Mouse (Mus musculus) embryo, embryonic 11 days (tissue): ENCODE data around the gene Gnb1l.
"Not testable (repeated sequence)": the region's sequence is repeated elsewhere in the genome, so short reads cannot be mapped to it uniquely, and the experiment has no call there.

Experiments
- DNase-seq: peaks from one replicate; pipeline ENCODE4 v3.0.0-alpha.2; 2015

Gnb1l gene

DNA sequence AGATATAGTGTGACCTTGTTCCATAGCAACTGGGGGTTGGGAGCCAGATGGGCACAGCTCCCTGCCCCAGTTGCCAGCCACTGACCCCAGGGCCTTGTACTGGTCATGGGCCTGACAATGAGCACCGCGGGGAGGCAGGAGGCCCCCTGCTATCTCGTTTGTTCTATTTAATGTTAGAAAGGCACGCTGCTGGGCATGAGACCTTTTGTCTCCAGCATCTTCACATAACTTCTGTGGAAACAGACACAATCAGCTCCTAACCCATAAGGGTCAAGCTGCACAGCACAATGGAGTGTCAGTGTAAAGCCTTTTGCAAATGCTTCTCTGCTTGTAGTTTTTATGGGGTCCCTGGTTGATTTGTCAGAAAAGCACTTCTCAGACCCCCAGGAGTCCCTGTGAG, 14.1 kb upstream of the Gnb1l start:
- DNase-seq = no peak

DNA sequence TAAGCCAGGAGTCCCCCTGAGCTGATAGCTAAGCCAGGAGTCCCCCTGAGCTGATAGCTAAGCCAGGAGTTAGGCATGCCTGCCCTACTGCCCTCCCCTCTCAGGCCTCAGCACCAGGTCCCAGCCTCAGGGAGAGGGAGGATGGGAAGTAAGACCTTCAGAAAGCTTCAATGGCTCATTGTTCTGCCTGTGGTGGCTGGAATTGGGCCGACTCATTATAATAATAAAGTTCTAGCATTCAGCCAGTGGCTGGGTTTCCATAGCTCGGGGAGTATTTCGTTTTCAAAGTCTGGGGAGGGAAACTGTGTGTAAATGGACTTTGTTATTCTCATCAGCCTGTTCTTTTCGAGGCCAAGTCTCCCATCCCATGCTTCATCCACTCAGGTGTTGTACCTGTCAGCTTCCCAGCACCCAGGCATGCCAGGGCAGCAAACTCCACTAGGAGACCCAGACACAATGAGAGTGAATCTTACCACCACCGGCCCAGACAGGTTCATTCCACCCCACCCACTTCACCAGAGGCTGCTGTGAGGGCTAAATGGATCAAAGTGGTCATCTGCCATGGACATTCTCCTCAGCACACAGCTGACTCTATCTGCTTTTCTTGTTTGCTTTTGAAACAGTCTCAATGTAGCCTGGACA, 13.6 kb upstream of the Gnb1l start:
- no peak for DNase-seq

DNA sequence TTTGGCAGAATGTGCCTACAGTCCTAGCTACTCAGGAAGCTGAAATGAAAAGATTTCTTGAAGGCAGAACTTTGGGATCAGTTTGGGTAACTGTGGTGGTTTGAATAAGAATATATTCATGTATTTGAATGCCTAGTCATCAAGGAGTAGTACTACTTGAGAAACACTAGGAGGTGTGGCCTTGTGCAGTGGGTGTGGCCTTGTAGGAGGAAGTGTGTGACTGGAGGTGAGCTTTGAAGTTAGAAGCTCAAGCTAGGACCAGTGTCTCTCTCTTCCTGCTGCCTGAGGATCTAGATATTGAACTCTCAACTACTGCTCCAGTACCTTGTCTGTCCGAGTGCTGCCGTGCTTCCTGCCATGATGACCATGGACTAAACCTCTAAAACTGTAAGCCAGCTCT, 12.4 kb upstream of the Gnb1l start:
- no peak for DNase-seq

- DNase-seq = no peak
These were observed 8.2 kb upstream of the Gnb1l start for GRCm38 (mm10) chr16:18490281-18490680.

- no peak for DNase-seq
These were observed 7.6 kb upstream of the Gnb1l start for GRCm38 (mm10) chr16:18490894-18491293.

DNA sequence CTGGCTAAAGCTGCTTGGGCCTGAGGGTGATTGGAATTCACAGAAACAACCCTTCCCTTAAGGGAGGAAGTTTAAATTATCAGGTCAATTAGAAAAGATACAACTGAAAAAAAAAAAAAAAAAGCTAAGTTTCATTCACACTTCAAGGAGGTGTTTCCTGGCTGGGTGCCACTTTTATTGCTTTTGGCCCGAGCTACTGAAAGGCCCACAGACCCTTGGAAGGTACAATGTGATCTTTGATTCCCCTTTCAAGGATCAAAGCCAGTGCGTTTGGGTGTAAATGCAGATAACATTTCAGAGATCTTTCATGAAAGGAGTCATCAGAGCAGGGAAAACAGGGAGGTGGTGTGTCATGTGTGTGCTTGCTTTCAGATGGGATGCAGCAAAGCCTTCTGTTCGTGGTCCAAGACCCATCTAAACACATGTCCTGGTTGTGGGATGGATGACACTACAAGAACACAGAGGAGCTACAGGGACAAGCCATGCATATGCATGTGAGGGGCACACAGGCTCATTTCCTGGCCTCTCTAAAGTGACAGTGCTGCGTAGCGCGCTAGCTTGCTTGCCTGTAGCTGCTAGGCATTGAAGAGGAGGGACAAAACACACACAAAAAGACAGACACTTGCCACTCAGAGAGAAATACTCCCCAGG, 523 bp upstream of the Gnb1l start:
- DNase-seq = no peak

- DNase-seq = no peak
These were observed 483 bp downstream of the Gnb1l start for GRCm38 (mm10) chr16:18498996-18499395.

DNA sequence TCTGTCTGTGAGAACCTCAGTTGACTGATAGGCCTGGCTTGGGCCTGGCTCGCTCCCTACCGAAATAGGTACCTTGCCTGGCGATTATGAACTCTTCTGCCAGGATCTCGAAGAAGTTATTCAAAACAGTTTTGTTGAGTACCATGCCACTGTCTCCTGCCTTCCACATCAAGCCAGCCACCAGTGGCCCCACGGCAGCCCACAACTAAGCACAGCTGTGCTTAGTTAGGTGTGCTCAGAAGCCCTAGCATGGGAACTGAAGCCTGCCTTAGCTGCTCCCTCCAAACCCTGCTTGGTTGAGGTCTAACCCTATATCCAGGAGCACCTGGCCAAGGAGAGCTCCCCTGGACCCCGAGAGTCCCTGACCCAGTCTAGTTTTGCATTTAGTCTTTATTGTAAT, 3.0 kb downstream of the Gnb1l start:
- DNase-seq = no peak

DNA sequence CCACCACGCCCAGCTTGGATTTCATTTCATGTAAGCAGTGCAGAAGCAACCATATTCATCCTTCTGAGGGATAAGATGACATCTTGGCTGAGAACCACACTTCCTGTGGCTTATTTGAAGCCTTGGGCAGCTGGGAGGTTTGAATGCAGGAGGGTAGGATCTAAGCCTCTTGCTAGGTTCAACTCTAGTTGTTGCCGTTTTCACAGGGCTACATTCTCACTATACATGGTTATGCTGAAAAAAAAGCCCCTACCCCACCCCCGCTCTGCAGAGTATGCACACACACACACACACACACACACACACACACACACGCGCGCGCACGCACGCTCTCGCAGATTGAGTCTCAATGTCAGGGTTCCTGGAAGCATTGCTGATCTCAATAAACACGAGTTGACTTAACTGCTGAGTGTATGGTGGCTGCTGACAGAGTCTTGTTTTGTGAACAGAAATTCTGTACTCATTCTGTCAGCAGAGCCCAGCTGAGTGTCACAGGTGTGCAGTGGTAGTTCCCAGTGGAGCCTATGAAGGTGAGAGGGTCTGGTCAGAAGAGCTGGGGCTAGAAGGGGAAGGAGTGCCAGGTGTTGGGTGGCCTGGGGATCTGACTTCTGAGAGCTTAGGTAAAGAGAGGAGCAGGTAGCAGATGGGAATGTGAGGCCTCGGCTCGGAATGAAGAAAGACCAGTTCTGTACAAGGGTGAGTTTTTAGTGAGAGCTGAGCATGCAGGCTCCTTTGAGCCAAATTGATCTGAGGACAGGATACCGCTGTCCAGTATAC, 5.2 kb downstream of the Gnb1l start:
- no peak for DNase-seq

DNA sequence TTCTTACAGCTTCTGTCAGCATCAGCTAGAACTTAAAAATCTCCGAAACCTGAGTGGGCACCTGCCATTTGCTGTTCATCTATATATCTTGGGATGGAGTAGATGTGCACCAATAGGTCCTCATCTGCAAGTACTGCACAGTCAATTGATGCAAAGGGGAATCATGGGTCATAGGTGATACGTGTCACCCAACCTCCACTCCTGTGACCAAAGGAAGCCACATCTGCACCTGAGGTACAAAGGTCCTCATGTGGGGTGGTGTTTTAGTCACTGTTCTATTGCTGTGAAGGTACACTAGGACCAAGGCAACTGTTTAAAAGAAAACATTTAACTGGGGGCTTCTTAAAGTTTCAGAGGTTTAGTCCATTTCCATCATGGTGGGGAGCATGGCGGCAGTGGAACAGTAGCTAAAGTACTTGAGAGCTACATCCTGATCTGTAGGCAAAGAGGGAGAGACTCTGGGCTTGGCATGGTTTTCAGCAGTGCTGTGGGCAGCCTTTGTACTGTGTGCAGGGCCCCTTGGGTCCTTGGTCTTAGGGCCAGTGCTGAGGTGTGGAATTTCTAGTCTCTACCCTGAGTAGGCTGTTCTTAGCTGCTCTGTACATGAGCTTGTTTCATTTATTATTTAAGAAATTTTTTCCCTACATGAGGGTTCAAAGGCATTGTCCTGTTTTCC, 8.1 kb downstream of the Gnb1l start:
- DNase-seq = no peak

DNA sequence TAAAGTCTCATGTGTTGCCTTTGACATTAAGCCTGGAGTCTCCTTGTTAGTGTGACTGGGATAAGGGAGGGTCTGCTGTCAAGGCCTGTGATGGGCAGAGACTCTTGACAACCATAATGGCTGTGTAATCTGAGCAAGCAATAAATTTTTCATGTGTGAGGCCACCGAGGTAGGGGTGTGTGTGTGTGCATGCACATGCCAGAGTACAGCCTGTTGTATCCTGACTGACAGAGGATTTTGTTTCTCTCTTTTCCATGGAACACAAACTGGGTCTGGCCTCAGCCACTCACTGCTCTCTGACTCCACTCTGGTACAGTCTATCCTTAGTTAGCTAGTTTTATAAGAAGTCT, 8.7 kb downstream of the Gnb1l start:
- no peak for DNase-seq

DNA sequence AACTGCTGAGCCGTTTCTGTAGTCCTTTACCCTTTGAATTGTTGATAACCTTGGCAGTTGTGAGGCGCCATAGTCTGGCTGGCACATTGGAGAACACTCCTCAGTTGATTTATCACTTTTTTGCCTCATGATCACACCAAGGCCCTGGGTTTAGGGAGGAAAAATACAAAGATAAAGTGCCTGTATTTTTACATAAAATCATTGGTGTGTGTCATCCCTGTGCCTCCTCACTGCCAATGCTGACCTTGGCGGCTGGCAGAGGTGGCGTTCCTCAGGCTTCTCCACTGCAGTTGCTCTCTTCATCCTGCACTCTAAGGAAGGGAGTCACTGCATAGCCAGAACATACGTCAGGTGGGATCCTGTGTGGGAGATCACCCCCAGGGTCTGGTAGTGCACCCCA, 13.2 kb downstream of the Gnb1l start:
- no peak for DNase-seq

DNA sequence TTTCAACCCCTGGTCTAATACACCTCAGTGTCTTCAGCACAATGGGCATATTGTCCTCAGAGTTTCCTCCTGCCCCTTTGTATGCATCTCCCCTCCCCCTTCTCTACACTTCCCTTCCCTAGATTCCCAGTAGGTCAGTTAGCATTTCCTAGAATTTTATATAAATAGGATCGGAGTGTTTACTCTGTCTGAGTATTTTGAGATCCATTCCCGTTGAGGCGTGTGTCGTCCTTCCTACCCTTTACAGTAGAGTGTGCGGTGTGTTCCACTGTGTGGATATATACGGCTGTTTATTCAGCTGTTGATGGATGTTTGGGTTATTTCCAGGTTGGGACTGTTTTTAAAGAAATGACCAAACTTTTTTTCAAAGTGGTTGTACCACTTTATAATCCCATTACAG, 15.0 kb downstream of the Gnb1l start:
- DNase-seq = no peak

DNA sequence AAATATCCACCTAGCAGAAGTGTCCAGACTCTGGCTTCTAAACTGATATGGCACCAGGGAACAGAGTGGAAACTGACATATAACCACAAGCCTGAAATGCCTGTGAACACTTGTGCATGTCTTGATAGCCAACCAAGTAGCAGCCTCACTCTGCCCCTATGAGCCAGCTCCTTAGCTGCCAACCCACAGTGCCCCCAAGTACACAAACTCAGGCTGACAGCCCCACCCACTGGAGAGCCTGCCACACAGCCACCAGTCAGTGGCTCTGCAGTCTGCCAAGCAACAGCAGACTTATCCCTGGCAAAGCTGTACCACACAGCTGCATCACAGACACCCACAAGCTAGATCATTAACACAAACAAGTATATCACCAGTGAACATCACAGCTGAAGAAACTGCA, 19.6 kb downstream of the Gnb1l start:
- DNase-seq = no peak

DNA sequence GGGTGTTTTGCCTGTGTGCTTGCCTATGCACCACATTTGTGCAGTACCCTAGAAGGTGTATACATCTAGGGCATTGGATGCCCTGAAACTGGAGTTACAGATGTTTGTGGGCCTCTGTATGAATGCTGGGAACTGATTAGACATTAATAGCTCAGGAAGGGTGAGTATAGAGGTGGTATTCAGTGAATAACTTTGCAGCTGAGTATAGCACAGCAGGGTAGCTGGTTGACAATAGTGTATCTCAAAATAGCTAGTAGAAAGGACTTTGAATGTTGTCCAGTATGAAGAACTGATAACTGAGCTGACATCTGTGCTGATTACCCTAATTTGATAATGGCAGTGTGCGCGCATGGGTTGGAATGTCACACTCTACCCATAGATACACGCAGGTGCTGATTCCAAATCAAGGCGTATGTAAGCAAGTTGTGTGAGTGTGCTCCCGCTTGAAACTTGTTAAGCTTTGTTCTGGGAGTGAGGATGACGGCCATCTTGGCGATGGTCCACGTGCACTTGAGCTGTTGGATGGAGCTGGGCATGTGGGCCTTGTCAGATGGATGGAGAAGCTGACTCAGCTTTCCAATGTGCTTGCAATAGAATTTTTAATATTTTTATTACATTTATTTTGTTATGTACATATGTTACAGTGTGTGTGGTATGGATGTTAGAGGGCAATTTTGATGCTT, 25.2 kb downstream of the Gnb1l start:
- no peak for DNase-seq

DNA sequence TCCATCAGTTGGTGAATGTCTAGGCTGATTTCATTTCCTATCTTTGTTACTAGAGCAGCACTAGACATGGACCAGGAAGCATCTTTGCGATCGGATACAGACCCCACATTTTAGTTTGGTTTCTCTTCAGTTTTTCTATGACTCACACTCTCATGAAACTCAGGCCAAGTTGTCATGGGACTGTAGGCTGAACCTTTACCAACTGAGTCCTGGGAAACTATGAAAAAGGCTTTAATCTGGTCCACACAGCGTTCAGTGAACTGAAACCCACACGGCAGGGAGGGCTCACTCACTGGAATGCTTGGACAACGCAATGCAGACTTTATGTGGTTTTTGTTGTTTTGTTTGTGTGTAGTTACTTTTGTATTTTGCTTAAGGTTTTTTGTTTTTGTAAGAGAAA, 30.1 kb downstream of the Gnb1l start:
- no peak for DNase-seq

DNA sequence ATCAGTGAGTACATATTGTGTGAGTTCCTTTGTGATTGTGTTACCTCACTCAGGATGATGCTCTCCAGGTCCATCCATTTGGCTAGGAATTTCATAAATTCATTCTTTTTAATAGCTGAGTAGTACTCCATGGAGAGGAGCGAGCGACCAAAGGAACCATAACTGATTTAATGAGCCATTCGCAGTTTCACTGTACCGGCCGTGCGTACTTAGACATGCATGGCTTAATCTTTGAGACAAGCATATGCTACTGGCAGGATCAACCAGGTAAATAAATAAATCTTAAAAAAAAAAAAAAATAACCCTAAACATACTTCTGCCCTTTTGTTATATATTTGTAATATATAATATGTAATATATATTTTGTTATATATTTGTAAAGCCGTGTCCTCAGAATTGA, 34.5 kb downstream of the Gnb1l start:
- not testable (repeated sequence) for DNase-seq

GRCm38 (mm10) chr16:18537407-18537990, 39.0 kb downstream of the Gnb1l start:
- no peak for DNase-seq

DNA sequence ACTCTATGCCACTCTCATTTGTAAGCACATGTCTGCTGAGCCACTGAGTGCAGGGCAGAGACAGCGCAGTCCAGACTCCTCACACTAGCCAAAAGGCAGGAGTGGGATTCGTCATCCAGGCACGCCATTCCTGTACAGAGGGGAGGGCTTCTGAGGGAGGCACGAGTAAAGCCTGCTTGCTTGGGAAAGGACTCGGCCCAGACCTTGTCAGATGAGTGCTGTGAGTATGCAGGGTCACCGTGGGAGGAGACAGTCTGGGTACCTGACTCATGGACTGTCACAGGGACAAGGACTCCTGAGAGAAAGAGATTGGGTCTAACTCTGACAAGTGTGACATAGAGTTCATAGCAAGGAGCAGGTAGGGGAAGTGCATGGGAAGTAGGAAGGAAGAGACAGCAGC, 40.8 kb downstream of the Gnb1l start:
- DNase-seq = no peak

DNA sequence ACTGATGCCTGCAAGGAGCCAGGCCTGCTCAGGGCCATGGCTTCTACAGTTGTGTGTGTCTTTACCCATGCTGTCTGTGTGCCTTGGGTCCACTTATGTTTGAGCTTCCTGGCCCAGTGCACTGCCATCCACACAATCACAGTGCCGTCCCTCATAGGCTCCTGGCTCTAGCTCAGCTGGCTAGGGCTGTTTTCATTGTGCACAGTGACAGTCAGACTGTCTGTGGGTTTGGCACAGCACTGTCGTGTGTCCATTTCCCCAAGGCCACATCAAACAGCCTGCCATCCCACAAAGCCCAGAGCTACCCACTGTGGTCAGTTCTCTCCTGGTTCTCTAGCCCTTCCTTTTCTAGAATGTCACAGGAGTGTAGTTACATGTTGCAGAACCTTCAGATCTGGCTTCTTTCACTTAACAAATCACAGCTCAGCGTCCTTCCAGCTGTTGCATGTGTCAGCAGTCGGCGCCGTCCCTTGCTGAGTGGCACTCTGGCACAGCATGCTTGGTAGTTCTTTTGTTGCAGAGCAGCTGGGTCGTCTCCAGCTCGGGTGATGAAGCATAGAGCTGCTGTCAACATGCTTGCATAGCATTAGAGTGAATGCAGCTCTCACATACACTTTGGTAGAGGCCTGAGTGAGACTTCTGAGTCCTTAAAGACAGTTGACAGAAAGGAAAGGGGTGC, 44.8 kb downstream of the Gnb1l start:
- DNase-seq = no peak

DNA sequence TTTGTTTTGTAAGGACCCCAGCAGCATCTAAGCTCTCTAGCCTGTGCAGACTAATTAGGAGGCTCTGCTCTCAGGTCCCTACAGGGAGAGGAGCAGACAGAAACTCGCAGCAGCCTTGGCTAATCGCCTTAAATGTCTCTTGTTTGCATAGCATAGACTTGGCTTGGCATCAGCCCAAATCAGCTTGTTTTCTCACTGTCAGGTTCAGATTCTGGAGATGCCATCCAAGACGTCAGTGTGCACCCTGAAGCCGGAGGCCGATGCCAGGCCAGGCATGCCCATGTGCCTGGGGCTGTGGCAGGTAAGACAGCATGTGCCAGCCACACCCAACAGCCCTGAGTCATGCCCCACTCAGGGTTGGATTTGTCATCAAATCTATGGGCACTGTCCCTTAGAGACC, 49.4 kb downstream of the Gnb1l start:
- no peak for DNase-seq

GRCm38 (mm10) chr16:18551604-18552003, 53.1 kb downstream of the Gnb1l start:
- peak; percentile 73 for DNase-seq
